Mouse (Mus musculus) heart, embryonic 11.5 days (tissue): ENCODE data around the gene Apol9b. TPM values are rescaled to one million over a fixed set of nuclear protein-coding genes. Genes with fewer than 3 reads are reported as not detected.
"Not testable (repeated sequence)": the region's sequence is repeated elsewhere in the genome, so short reads cannot be mapped to it uniquely, and the experiment has no call there.

ENCODE experiments used
- ATAC-seq: fragments of 200-750 bp; cut with Nextera tagmentation; replicated peaks from 2 replicates; pipeline ENCODE4 v1.8.0; 2017; ENCODE audit warnings: moderate library complexity; ENCODE audit not compliant: insufficient number of reproducible peaks, low FRiP score, low TSS enrichment
- H3K27ac ChIP-seq: fragments of 300-500 bp; sonication (generic); 2 replicates; pipeline ENCODE4 v1.5.1; 2014; ENCODE audit warnings: mild to moderate bottlenecking, low read depth, low read length
- H3K27me3 ChIP-seq: fragments of 300-500 bp; sonication (generic); 2 replicates; pipeline ENCODE4 v1.6.1; 2014; ENCODE audit warnings: mild to moderate bottlenecking, low read length, mixed read lengths; ENCODE audit not compliant: control insufficient read depth, insufficient read depth
- H3K36me3 ChIP-seq: fragments of 300-500 bp; sonication (generic); 2 replicates; pipeline ENCODE4 v1.6.1; 2014; ENCODE audit warnings: mild to moderate bottlenecking, low read length, moderate library complexity, mixed read lengths; ENCODE audit not compliant: control insufficient read depth, insufficient read depth
- H3K4me1 ChIP-seq: fragments of 300-500 bp; sonication (generic); 2 replicates; pipeline ENCODE4 v1.6.1; 2014; ENCODE audit warnings: low read length; ENCODE audit not compliant: control insufficient read depth, insufficient read depth
- H3K4me2 ChIP-seq: fragments of 300-500 bp; sonication (generic); 2 replicates; pipeline ENCODE4 v1.6.1; 2014; ENCODE audit warnings: mild to moderate bottlenecking, moderate library complexity
- H3K4me3 ChIP-seq: fragments of 300-500 bp; sonication (generic); 2 replicates; pipeline ENCODE4 v1.5.1; 2014; ENCODE audit warnings: low read depth, low read length
- H3K9ac ChIP-seq: fragments of 300-500 bp; sonication (generic); 2 replicates; pipeline ENCODE4 v1.6.1; 2014; ENCODE audit warnings: mild to moderate bottlenecking, low read depth, low read length, moderate library complexity
- H3K9me3 ChIP-seq: fragments of 300-500 bp; sonication (generic); replicated peaks from 2 replicates; pipeline ENCODE4 v1.6.1; 2016; ENCODE audit warnings: low read length; ENCODE audit not compliant: control insufficient read depth
- WGBS: fragments of 180-500 bp; shearing (Covaris S2); extraction: QIAGEN DNeasy Blood & Tissue Kit; methylation state at CpG from one replicate; pipeline ENCODE4 v1.1.7; 2014; ENCODE audit not compliant: insufficient replicate concordance; 5-methylcytosine and 5-hydroxymethylcytosine counted together
- polyA plus RNA-seq: library from polyadenylated mRNA; unstranded; fragments of >200 nt; fragmentation: Nextera tagmentation; extraction: Ambion mirVana; gene quantifications from 2 replicates; pipeline ENCODE4 v1.2.1, GENCODE M21; 2014

Apol9b gene
- polyA plus RNA-seq, 1 experiment from 2014 or later: 0.11 TPM

- no peaks in the 10 kb centered on the region for H3K4me1 ChIP-seq
- H3K27me3 ChIP-seq: no peaks in the 10 kb centered on the region; the same call in 1 of the 2 replicates
- H3K4me2 ChIP-seq: no peak overlapping the region
- no peak for ATAC-seq
- 73% methylated on average over 9 of the region's 9 CpGs for WGBS
- no peak overlapping the region for H3K4me3 ChIP-seq
- H3K36me3 ChIP-seq: no peaks in the 10 kb centered on the region
- H3K9ac ChIP-seq: no peak overlapping the region
- no peak overlapping the region for H3K27ac ChIP-seq
- no peaks in the 10 kb centered on the region for H3K9me3 ChIP-seq
Observed at GRCm38 (mm10) chr15:77740511-77741297, 11.9 kb downstream of the Apol9b start.

- 77% methylated on average over 6 of the region's 6 CpGs for WGBS
- not testable (repeated sequence) for H3K9ac ChIP-seq, H3K4me3 ChIP-seq, H3K9me3 ChIP-seq, H3K36me3 ChIP-seq, ATAC-seq, H3K4me1 ChIP-seq, H3K4me2 ChIP-seq, H3K27ac ChIP-seq, H3K27me3 ChIP-seq
Observed at GRCm38 (mm10) chr15:77741556-77741955, 12.7 kb downstream of the Apol9b start.

GRCm38 (mm10) chr15:77744632-77745031 lies 15.8 kb downstream of the Apol9b start:
- H3K4me2 ChIP-seq: no peak overlapping the region
- H3K9ac ChIP-seq: no peak overlapping the region
- H3K27me3 ChIP-seq: no peaks in the 10 kb centered on the region; the same call in 1 of the 2 replicates

GRCm38 (mm10) chr15:77745081-77745480 lies 16.2 kb downstream of the Apol9b start:
- Histone ChIP-seq H3K9ac (no peak overlapping the region), H3K27ac (no peak overlapping the region), H3K27me3 (no peaks in the 10 kb centered on the region; the same call in 1 of the 2 replicates), H3K9me3 (no peaks in the 10 kb centered on the region), H3K4me1 (no peaks in the 10 kb centered on the region), H3K4me3 (no peak overlapping the region), H3K4me2 (no peak overlapping the region), H3K36me3 (no peaks in the 10 kb centered on the region)
- no peak for ATAC-seq

More at GRCm38 (mm10) chr15:77744632-77745031, 15.8 kb downstream of the Apol9b start:
- no peak for ATAC-seq
- no peaks in the 10 kb centered on the region for H3K4me1 ChIP-seq
- H3K36me3 ChIP-seq: no peaks in the 10 kb centered on the region
- no peak overlapping the region for H3K4me3 ChIP-seq
- H3K9me3 ChIP-seq: no peaks in the 10 kb centered on the region
- WGBS: 31% methylated on average over 5 of the region's 5 CpGs
- H3K27ac ChIP-seq: no peak overlapping the region

- no peak overlapping the region for H3K4me2 ChIP-seq
- H3K9ac ChIP-seq: no peak overlapping the region
- no peaks in the 10 kb centered on the region; the same call in 1 of the 2 replicates for H3K27me3 ChIP-seq
- H3K9me3 ChIP-seq: no peaks in the 10 kb centered on the region
- WGBS: 90% methylated on average over 1 of the region's 1 CpGs
- H3K4me3 ChIP-seq: no peak overlapping the region
- no peak overlapping the region for H3K27ac ChIP-seq
- H3K36me3 ChIP-seq: no peaks in the 10 kb centered on the region
- no peak for ATAC-seq
- H3K4me1 ChIP-seq: no peaks in the 10 kb centered on the region
Observed at GRCm38 (mm10) chr15:77746326-77746725, 17.5 kb downstream of the Apol9b start.

- no peaks in the 10 kb centered on the region for H3K4me1 ChIP-seq
- no peak overlapping the region for H3K4me3 ChIP-seq
- WGBS: 49% methylated on average over 3 of the region's 3 CpGs
- no peak overlapping the region for H3K4me2 ChIP-seq
- no peaks in the 10 kb centered on the region for H3K9me3 ChIP-seq
- no peak overlapping the region for H3K27ac ChIP-seq
- ATAC-seq: no peak
- no peaks in the 10 kb centered on the region for H3K36me3 ChIP-seq
- H3K27me3 ChIP-seq: no peaks in the 10 kb centered on the region; the same call in 1 of the 2 replicates
- no peak overlapping the region for H3K9ac ChIP-seq
Observed at GRCm38 (mm10) chr15:77748414-77748813, 19.6 kb downstream of the Apol9b start.

- no peaks in the 10 kb centered on the region for H3K36me3 ChIP-seq
- H3K27me3 ChIP-seq: no peaks in the 10 kb centered on the region; the same call in 1 of the 2 replicates
- H3K4me1 ChIP-seq: no peaks in the 10 kb centered on the region
- WGBS: 87% methylated on average over 10 of the region's 10 CpGs
- no peak overlapping the region for H3K27ac ChIP-seq
- no peak for ATAC-seq
- H3K9ac ChIP-seq: no peak overlapping the region
- no peak overlapping the region for H3K4me3 ChIP-seq
- no peak overlapping the region for H3K4me2 ChIP-seq
- H3K9me3 ChIP-seq: no peaks in the 10 kb centered on the region
Observed at GRCm38 (mm10) chr15:77749717-77750116, 20.9 kb downstream of the Apol9b start.

- ATAC-seq: no peak
- H3K4me1 ChIP-seq: no peaks in the 10 kb centered on the region
- 22% methylated on average over 1 of the region's 1 CpGs for WGBS
- H3K36me3 ChIP-seq: no peaks in the 10 kb centered on the region
- H3K4me2 ChIP-seq: no peak overlapping the region
- H3K9me3 ChIP-seq: no peaks in the 10 kb centered on the region
- no peaks in the 10 kb centered on the region; the same call in 1 of the 2 replicates for H3K27me3 ChIP-seq
- no peak overlapping the region for H3K4me3 ChIP-seq
- H3K27ac ChIP-seq: no peak overlapping the region
- H3K9ac ChIP-seq: no peak overlapping the region
Observed at GRCm38 (mm10) chr15:77750461-77750860, 21.6 kb downstream of the Apol9b start.

GRCm38 (mm10) chr15:77752443-77752842 lies 23.6 kb downstream of the Apol9b start:
- no peaks in the 10 kb centered on the region for H3K36me3 ChIP-seq
- ATAC-seq: no peak
- H3K4me1 ChIP-seq: no peaks in the 10 kb centered on the region
- no peak overlapping the region for H3K4me2 ChIP-seq
- no peak overlapping the region for H3K27ac ChIP-seq
- H3K27me3 ChIP-seq: no peaks in the 10 kb centered on the region
- H3K9me3 ChIP-seq: no peaks in the 10 kb centered on the region
- no peak overlapping the region for H3K9ac ChIP-seq
- no peak overlapping the region for H3K4me3 ChIP-seq
- 59% methylated on average over 11 of the region's 11 CpGs for WGBS
